ENCODE assay signal across 8 mouse cellular contexts in genomic region chr5:114131521-114131840, GRCm38 (mm10). TPM values are rescaled to one million over a fixed set of nuclear protein-coding genes. Genes with fewer than 3 reads are reported as not detected.
DNase-seq lines count a peak whose midpoint lies in the region; ATAC-seq lines count a peak whose summit lies in the region.

No protein-coding gene starts in this region.

- no peak for ATAC-seq in embryonic facial prominence, embryonic 15.5 days (ENCODE audit: insufficient number of reproducible peaks, low FRiP score, low TSS enrichment, low read depth)
- no peak for ATAC-seq in heart, embryonic 16.5 days (replicated peaks; ENCODE audit: extremely low read depth, insufficient read depth, low FRiP score)
- ATAC-seq in stomach, embryonic 16.5 days (ENCODE audit: insufficient read depth, low FRiP score), result no peak

- H3K27ac ChIP-seq in embryonic facial prominence, embryonic 15.5 days (replicated peaks), result peak overlapping the region; percentile 49; the same call in 1 of the 2 replicates
- H3K27ac ChIP-seq in heart, embryonic 16.5 days (ENCODE audit: low read length), result peak overlapping the region; percentile 87
- H3K27ac ChIP-seq in midbrain, embryonic 10.5 days (replicated peaks), result peak overlapping the region; percentile 89
- H3K27ac ChIP-seq in stomach, embryonic 16.5 days (ENCODE audit: low read length), result peak overlapping the region; percentile 70

- peak overlapping the region; percentile 49; the same call in 1 of the 2 replicates for H3K9ac ChIP-seq in embryonic facial prominence, embryonic 15.5 days
- peak overlapping the region; percentile 74 for H3K9ac ChIP-seq in heart, embryonic 16.5 days (ENCODE audit: low read length)
- peak overlapping the region; percentile 69 for H3K9ac ChIP-seq in stomach, embryonic 16.5 days (ENCODE audit: low read length)

- H3K4me1 ChIP-seq in embryonic facial prominence, embryonic 15.5 days, result peaks cover 30% of the 10 kb centered on the region
- H3K4me1 ChIP-seq in heart, embryonic 16.5 days (ENCODE audit: control insufficient read depth, insufficient read depth, low read length), result peaks cover 37% of the 10 kb centered on the region
- peaks cover 62% of the 10 kb centered on the region for H3K4me1 ChIP-seq in midbrain, embryonic 10.5 days
- H3K4me1 ChIP-seq in stomach, embryonic 16.5 days (ENCODE audit: control insufficient read depth, insufficient read depth, low read length), result peaks cover 35% of the 10 kb centered on the region

- H3K4me3 ChIP-seq in embryonic facial prominence, embryonic 15.5 days (replicated peaks), result peak overlapping the region; percentile 84
- peak overlapping the region; percentile 74 for H3K4me3 ChIP-seq in heart, embryonic 16.5 days (ENCODE audit: low read length)
- H3K4me3 ChIP-seq in midbrain, embryonic 10.5 days, result peak overlapping the region; percentile 91
- peak overlapping the region; percentile 63 for H3K4me3 ChIP-seq in stomach, embryonic 16.5 days (replicated peaks; ENCODE audit: low read length)

- peaks cover 6% of the 10 kb centered on the region for H3K36me3 ChIP-seq in embryonic facial prominence, embryonic 15.5 days
- no peaks in the 10 kb centered on the region for H3K36me3 ChIP-seq in heart, embryonic 16.5 days (ENCODE audit: control insufficient read depth, insufficient read depth)
- H3K36me3 ChIP-seq in midbrain, embryonic 10.5 days, result peaks cover 40% of the 10 kb centered on the region
- H3K36me3 ChIP-seq in stomach, embryonic 16.5 days (ENCODE audit: control insufficient read depth, insufficient read depth, low read length), result no peaks in the 10 kb centered on the region

- H3K27me3 ChIP-seq in embryonic facial prominence, embryonic 15.5 days, result no peaks in the 10 kb centered on the region
- no peaks in the 10 kb centered on the region for H3K27me3 ChIP-seq in heart, embryonic 16.5 days (ENCODE audit: control insufficient read depth, insufficient read depth, low read length)
- H3K27me3 ChIP-seq in midbrain, embryonic 10.5 days (ENCODE audit: low read depth, poor library complexity, severe bottlenecking), result no peaks in the 10 kb centered on the region
- H3K27me3 ChIP-seq in stomach, embryonic 16.5 days (ENCODE audit: control insufficient read depth, insufficient read depth, low read length), result no peaks in the 10 kb centered on the region

- H3K4me2 ChIP-seq in embryonic facial prominence, embryonic 15.5 days (replicated peaks), result peak overlapping the region; percentile 100
- peak overlapping the region; percentile 100 for H3K4me2 ChIP-seq in heart, embryonic 16.5 days (ENCODE audit: low read depth, low read length)
- H3K4me2 ChIP-seq in stomach, embryonic 16.5 days (ENCODE audit: low read depth, low read length), result peak overlapping the region; percentile 91

- peak; percentile 46 for DNase-seq in cerebellum, adult 11 months
- DNase-seq in cerebellum, adult 8-10 months, result no peak
- DNase-seq in adipocyte (ENCODE audit: low spot score), result peak; percentile 68
- DNase-seq in kidney, postnatal 25 days, result peak; percentile 77 to 86
- no peak for DNase-seq in midbrain, embryonic 10.5 days (ENCODE audit: low spot score)

- under 1% methylated on average over 15 of the region's 15 CpGs for WGBS in embryonic facial prominence, embryonic 15.5 days
- under 1% methylated on average over 15 of the region's 15 CpGs for WGBS in heart, embryonic 16.5 days
- 3% methylated on average over 15 of the region's 15 CpGs for WGBS in midbrain, embryonic 10.5 days
- under 1% methylated on average over 15 of the region's 15 CpGs for WGBS in stomach, embryonic 16.5 days

- H3K9me3 ChIP-seq in embryonic facial prominence, embryonic 15.5 days (replicated peaks), result no peaks in the 10 kb centered on the region
- no peaks in the 10 kb centered on the region for H3K9me3 ChIP-seq in heart, embryonic 16.5 days (replicated peaks; ENCODE audit: control insufficient read depth, low read length)
- H3K9me3 ChIP-seq in midbrain, embryonic 10.5 days (replicated peaks), result no peaks in the 10 kb centered on the region
- no peaks in the 10 kb centered on the region for H3K9me3 ChIP-seq in stomach, embryonic 16.5 days (replicated peaks; ENCODE audit: control insufficient read depth, low read length)

RNA-seq across cellular contexts. Expression of gene Ung, which starts 1.3 kb away (rescaled TPM):
- 37.1 and 38.2 TPM in 2 replicates for polyA plus RNA-seq in embryonic facial prominence, embryonic 15.5 days (2015; fragmentation: Nextera tagmentation; extraction: Ambion mirVana)
- polyA plus RNA-seq in heart, embryonic 16.5 days (2015; fragmentation: Nextera tagmentation; extraction: Ambion mirVana), result 42.7 and 43.0 TPM in 2 replicates
- 58.9 and 67.5 TPM in 2 replicates for polyA plus RNA-seq in midbrain, embryonic 10.5 days (2016; fragmentation: Nextera tagmentation; extraction: Ambion mirVana)
- 33.4 and 34.3 TPM in 2 replicates for polyA plus RNA-seq in stomach, embryonic 16.5 days (2015; fragmentation: Nextera tagmentation; extraction: Ambion mirVana)

RNA-seq across cellular contexts. Expression of gene Alkbh2, which starts 3.5 kb away (rescaled TPM):
- polyA plus RNA-seq in embryonic facial prominence, embryonic 15.5 days (2015; fragmentation: Nextera tagmentation; extraction: Ambion mirVana), result 10.7 and 11.1 TPM in 2 replicates
- 7.3 and 8.0 TPM in 2 replicates for polyA plus RNA-seq in heart, embryonic 16.5 days (2015; fragmentation: Nextera tagmentation; extraction: Ambion mirVana)
- polyA plus RNA-seq in midbrain, embryonic 10.5 days (2016; fragmentation: Nextera tagmentation; extraction: Ambion mirVana), result 12.2 and 12.8 TPM in 2 replicates
- 4.8 and 6.1 TPM in 2 replicates for polyA plus RNA-seq in stomach, embryonic 16.5 days (2015; fragmentation: Nextera tagmentation; extraction: Ambion mirVana)

RNA-seq across cellular contexts. Expression of gene Acacb, which starts 14.9 kb away (rescaled TPM):
- 2.0 and 2.6 TPM in 2 replicates for polyA plus RNA-seq in embryonic facial prominence, embryonic 15.5 days (2015; fragmentation: Nextera tagmentation; extraction: Ambion mirVana)
- polyA plus RNA-seq in heart, embryonic 16.5 days (2015; fragmentation: Nextera tagmentation; extraction: Ambion mirVana), result 12.0 and 13.9 TPM in 2 replicates
- polyA plus RNA-seq in midbrain, embryonic 10.5 days (2016; fragmentation: Nextera tagmentation; extraction: Ambion mirVana), result 2.6 and 3.3 TPM in 2 replicates
- polyA plus RNA-seq in stomach, embryonic 16.5 days (2015; fragmentation: Nextera tagmentation; extraction: Ambion mirVana), result 2.1 and 3.2 TPM in 2 replicates

RNA-seq across cellular contexts. Expression of gene Svop, which starts 40.1 kb away (rescaled TPM):
- polyA plus RNA-seq in embryonic facial prominence, embryonic 15.5 days (2015; fragmentation: Nextera tagmentation; extraction: Ambion mirVana), result 0.38 and 0.48 TPM in 2 replicates
- 0.14 and 0.27 TPM in 2 replicates for polyA plus RNA-seq in heart, embryonic 16.5 days (2015; fragmentation: Nextera tagmentation; extraction: Ambion mirVana)
- polyA plus RNA-seq in midbrain, embryonic 10.5 days (2016; fragmentation: Nextera tagmentation; extraction: Ambion mirVana), result 8.9 and 17.7 TPM in 2 replicates
- 1.8 and 2.0 TPM in 2 replicates for polyA plus RNA-seq in stomach, embryonic 16.5 days (2015; fragmentation: Nextera tagmentation; extraction: Ambion mirVana)

Comparison
In these comparisons a context has a peak if more than half of its experiments do, and no peak if none do; other contexts are left out.
1. DNase-seq: peak in cerebellum, adult 11 months (single experiment), adipocyte (single experiment) and kidney, postnatal 25 days (2 of 2); none in cerebellum, adult 8-10 months (single experiment) and midbrain, embryonic 10.5 days (single experiment).
2. Peak in every context shown above with its lines, with median percentiles within 50 percentile points of each other: H3K27ac ChIP-seq, H3K4me2 ChIP-seq, H3K4me3 ChIP-seq and H3K9ac ChIP-seq.